Mouse (Mus musculus) liver, embryonic 15.5 days (tissue): ENCODE results near the gene Zfp36. TPM values are rescaled to one million over a fixed set of nuclear protein-coding genes. Genes with fewer than 3 reads are reported as not detected.
A peak's percentile ranks its signal among the peaks of the same experiment; 100 is the strongest.
"Not testable (repeated sequence)": the region's sequence is repeated elsewhere in the genome, so short reads cannot be mapped to it uniquely, and the experiment has no call there.

ENCODE experiments used
- ATAC-seq: fragments of 200-750 bp; cut with Nextera tagmentation; 2 replicates; pipeline ENCODE4 v1.8.0; 2017; ENCODE audit warnings: moderate number of reproducible peaks, mild to moderate bottlenecking, moderate library complexity; ENCODE audit not compliant: insufficient read depth
- H3K27ac ChIP-seq: fragments of 300-500 bp; sonication (generic); replicated peaks from 2 replicates; pipeline ENCODE4 v1.5.1; 2015; ENCODE audit warnings: mild to moderate bottlenecking, inconsistent platforms
- H3K27me3 ChIP-seq: fragments of 300-500 bp; sonication (generic); 2 replicates; pipeline ENCODE4 v1.6.1; 2015; ENCODE audit warnings: mild to moderate bottlenecking, inconsistent platforms
- H3K36me3 ChIP-seq: fragments of 300-500 bp; sonication (generic); replicated peaks from 2 replicates; pipeline ENCODE4 v1.6.1; 2015; ENCODE audit warnings: moderate library complexity, mild to moderate bottlenecking, inconsistent platforms
- H3K4me1 ChIP-seq: fragments of 300-500 bp; sonication (generic); replicated peaks from 2 replicates; pipeline ENCODE4 v1.6.1; 2015; ENCODE audit warnings: inconsistent platforms
- H3K4me2 ChIP-seq: fragments of 300-500 bp; sonication (generic); 2 replicates; pipeline ENCODE4 v1.6.1; 2015; ENCODE audit warnings: moderate library complexity, mild to moderate bottlenecking, inconsistent platforms
- H3K4me3 ChIP-seq: fragments of 300-500 bp; sonication (generic); replicated peaks from 2 replicates; pipeline ENCODE4 v1.5.1; 2015; ENCODE audit warnings: mild to moderate bottlenecking, inconsistent platforms
- H3K9ac ChIP-seq: fragments of 300-500 bp; sonication (generic); 2 replicates; pipeline ENCODE4 v1.6.1; 2015; ENCODE audit warnings: moderate library complexity, mild to moderate bottlenecking, inconsistent platforms
- H3K9me3 ChIP-seq: fragments of 300-500 bp; sonication (generic); replicated peaks from 2 replicates; pipeline ENCODE4 v1.6.1; 2016; ENCODE audit warnings: inconsistent platforms
- WGBS: fragments of 180-500 bp; shearing (Covaris S2); methylation state at CpG from one replicate; pipeline ENCODE4 v1.1.7; 2015; ENCODE audit warnings: mixed read lengths; ENCODE audit not compliant: insufficient replicate concordance; 5-methylcytosine and 5-hydroxymethylcytosine counted together
- polyA plus RNA-seq: library from polyadenylated mRNA; unstranded; fragments of >200 nt; fragmentation: Nextera tagmentation; extraction: Ambion mirVana; gene quantifications from 2 replicates; pipeline ENCODE4 v1.2.1, GENCODE M21; 2015

The Zfp36 gene
- polyA plus RNA-seq, 1 experiment from 2014 or later = 8.8 TPM

GRCm38 (mm10) chr7:28398000-28398399 is 17.9 kb upstream of the Zfp36 start:
- 50% methylated on average over 3 of the region's 3 CpGs for WGBS

GRCm38 (mm10) chr7:28395425-28395824 is 15.4 kb upstream of the Zfp36 start:
- Histone ChIP-seq H3K4me1 (peaks cover 31% of the 10 kb centered on the region), H3K36me3 (peaks cover 54% of the 10 kb centered on the region), H3K9ac (no peak overlapping the region), H3K27me3 (no peaks in the 10 kb centered on the region), H3K4me3 (no peak overlapping the region), H3K4me2 (no peak overlapping the region), H3K9me3 (no peaks in the 10 kb centered on the region), H3K27ac (no peak overlapping the region)
- no peak for ATAC-seq
- WGBS = 89% methylated on average over 4 of the region's 4 CpGs

More at GRCm38 (mm10) chr7:28398000-28398399, 17.9 kb upstream of the Zfp36 start:
- H3K4me2 ChIP-seq = no peak overlapping the region
- H3K4me3 ChIP-seq = no peak overlapping the region
- ATAC-seq = no peak
- no peak overlapping the region for H3K27ac ChIP-seq
- H3K4me1 ChIP-seq = peaks cover 24% of the 10 kb centered on the region
- H3K9ac ChIP-seq = no peak overlapping the region
- no peaks in the 10 kb centered on the region for H3K27me3 ChIP-seq
- no peaks in the 10 kb centered on the region for H3K9me3 ChIP-seq
- peaks cover 75% of the 10 kb centered on the region for H3K36me3 ChIP-seq

GRCm38 (mm10) chr7:28393272-28393951 is 13.4 kb upstream of the Zfp36 start:
- no peaks in the 10 kb centered on the region for H3K9me3 ChIP-seq
- H3K4me2 ChIP-seq = peak overlapping the region; percentile 98
- H3K36me3 ChIP-seq = peaks cover 57% of the 10 kb centered on the region
- peak overlapping the region; percentile 94 for H3K4me3 ChIP-seq
- H3K27ac ChIP-seq = peak overlapping the region; percentile 84
- WGBS = 6% methylated on average over 22 of the region's 22 CpGs
- peaks cover 32% of the 10 kb centered on the region for H3K4me1 ChIP-seq
- no peaks in the 10 kb centered on the region for H3K27me3 ChIP-seq
- ATAC-seq = no peak
- peak overlapping the region; percentile 87 for H3K9ac ChIP-seq

- Histone ChIP-seq H3K9me3 (no peaks in the 10 kb centered on the region), H3K9ac (peak within 1 kb of the TSS; percentile 87), H3K4me3 (peak within 1 kb of the TSS; percentile 94), H3K4me1 (peaks cover 37% of the 10 kb centered on the region), H3K36me3 (peaks cover 55% of the 10 kb centered on the region), H3K4me2 (peak within 1 kb of the TSS; percentile 98), H3K27ac (peak within 1 kb of the TSS; percentile 84), H3K27me3 (no peaks in the 10 kb centered on the region)
- peak; percentile 97 for ATAC-seq
- WGBS = under 1% methylated on average over 58 of the region's 58 CpGs
Measured at GRCm38 (mm10) chr7:28392429-28393271, 12.6 kb upstream of the Zfp36 start, which contains the start of the genes Med29 and Paf1. TSS of gene Med29 (minus strand) at chr7:28392708. TSS of gene Paf1 (plus strand) at chr7:28392951.

GRCm38 (mm10) chr7:28390331-28390730 is 10.3 kb upstream of the Zfp36 start:
- Histone ChIP-seq H3K4me2 (no peak overlapping the region), H3K27ac (no peak overlapping the region), H3K9ac (no peak overlapping the region), H3K36me3 (peaks cover 49% of the 10 kb centered on the region), H3K4me1 (peaks cover 50% of the 10 kb centered on the region), H3K9me3 (no peaks in the 10 kb centered on the region), H3K27me3 (no peaks in the 10 kb centered on the region), H3K4me3 (no peak overlapping the region)
- ATAC-seq = no peak
- WGBS = 74% methylated on average over 3 of the region's 3 CpGs

- not testable (repeated sequence) for H3K4me3 ChIP-seq, ATAC-seq
- peaks cover 62% of the 10 kb centered on the region for H3K4me1 ChIP-seq
Measured at GRCm38 (mm10) chr7:28387384-28387783, 7.3 kb upstream of the Zfp36 start.

GRCm38 (mm10) chr7:28386877-28387276 is 6.8 kb upstream of the Zfp36 start:
- H3K9me3 ChIP-seq, H3K4me3 ChIP-seq, H3K9ac ChIP-seq, H3K4me2 ChIP-seq, ATAC-seq, H3K27ac ChIP-seq, H3K27me3 ChIP-seq: not testable (repeated sequence)
- H3K4me1 ChIP-seq = peaks cover 64% of the 10 kb centered on the region
- 60% methylated on average over 6 of the region's 6 CpGs for WGBS
- H3K36me3 ChIP-seq = peaks cover 45% of the 10 kb centered on the region

More at GRCm38 (mm10) chr7:28387384-28387783, 7.3 kb upstream of the Zfp36 start:
- not testable (repeated sequence) for H3K27ac ChIP-seq, H3K9me3 ChIP-seq, H3K27me3 ChIP-seq, H3K9ac ChIP-seq, H3K4me2 ChIP-seq
- H3K36me3 ChIP-seq = peaks cover 45% of the 10 kb centered on the region
- 62% methylated on average over 7 of the region's 7 CpGs for WGBS

- ATAC-seq = peak; percentile 19
- H3K9ac ChIP-seq = no peak overlapping the region
- no peak overlapping the region for H3K4me3 ChIP-seq
- no peak overlapping the region for H3K4me2 ChIP-seq
- peaks cover 64% of the 10 kb centered on the region for H3K4me1 ChIP-seq
- 1% methylated on average over 4 of the region's 4 CpGs for WGBS
- H3K27ac ChIP-seq = peak overlapping the region; percentile 62
- H3K36me3 ChIP-seq = peaks cover 45% of the 10 kb centered on the region
- no peaks in the 10 kb centered on the region for H3K27me3 ChIP-seq
- no peaks in the 10 kb centered on the region for H3K9me3 ChIP-seq
Measured at GRCm38 (mm10) chr7:28386462-28386861, 6.4 kb upstream of the Zfp36 start.

GRCm38 (mm10) chr7:28386007-28386406 is 6.0 kb upstream of the Zfp36 start:
- no peak overlapping the region for H3K4me2 ChIP-seq
- peak overlapping the region; percentile 62 for H3K27ac ChIP-seq
- H3K27me3 ChIP-seq = no peaks in the 10 kb centered on the region
- H3K36me3 ChIP-seq = peaks cover 45% of the 10 kb centered on the region
- H3K4me3 ChIP-seq = no peak overlapping the region
- 41% methylated on average over 7 of the region's 7 CpGs for WGBS
- ATAC-seq = no peak
- H3K4me1 ChIP-seq = peaks cover 64% of the 10 kb centered on the region
- no peak overlapping the region for H3K9ac ChIP-seq
- H3K9me3 ChIP-seq = no peaks in the 10 kb centered on the region

- Histone ChIP-seq H3K36me3 (peaks cover 38% of the 10 kb centered on the region), H3K9ac (no peak overlapping the region), H3K27ac (peak overlapping the region; percentile 62), H3K4me3 (no peak overlapping the region), H3K27me3 (no peaks in the 10 kb centered on the region), H3K9me3 (no peaks in the 10 kb centered on the region), H3K4me1 (peaks cover 69% of the 10 kb centered on the region), H3K4me2 (no peak overlapping the region)
- ATAC-seq = no peak
- 77% methylated on average over 9 of the region's 9 CpGs for WGBS
Measured at GRCm38 (mm10) chr7:28385196-28385595, 5.1 kb upstream of the Zfp36 start.

GRCm38 (mm10) chr7:28384162-28384561 is 4.1 kb upstream of the Zfp36 start:
- Histone ChIP-seq H3K4me3 (no peak overlapping the region), H3K9me3 (no peaks in the 10 kb centered on the region), H3K4me2 (no peak overlapping the region; the same call in 1 of the 2 replicates), H3K36me3 (peaks cover 28% of the 10 kb centered on the region), H3K9ac (no peak overlapping the region), H3K4me1 (peaks cover 80% of the 10 kb centered on the region), H3K27ac (peak overlapping the region; percentile 94), H3K27me3 (no peaks in the 10 kb centered on the region)
- ATAC-seq = no peak
- WGBS = 50% methylated on average over 6 of the region's 6 CpGs
